Mouse (Mus musculus): ENCODE data around the gene Capza2.

- TF ChIP-seq CTCF (IDR thresholded peaks at IDR 0.05; ENCODE audit: borderline replicate concordance, control insufficient read depth, extremely low read depth, insufficient read depth, low read length, poor library complexity) (no peak), POLR2A (IDR thresholded peaks at IDR 0.05; ENCODE audit: control insufficient read depth, extremely low read depth, insufficient read depth, low read length, poor library complexity) (no peak)
These were observed 69.9 kb downstream of the Capza2 start for GRCm38 (mm10) chr6:17705973-17706372.
